Comparison of ENCODE assay signal across 28 mouse cellular contexts in the genomic region with DNA sequence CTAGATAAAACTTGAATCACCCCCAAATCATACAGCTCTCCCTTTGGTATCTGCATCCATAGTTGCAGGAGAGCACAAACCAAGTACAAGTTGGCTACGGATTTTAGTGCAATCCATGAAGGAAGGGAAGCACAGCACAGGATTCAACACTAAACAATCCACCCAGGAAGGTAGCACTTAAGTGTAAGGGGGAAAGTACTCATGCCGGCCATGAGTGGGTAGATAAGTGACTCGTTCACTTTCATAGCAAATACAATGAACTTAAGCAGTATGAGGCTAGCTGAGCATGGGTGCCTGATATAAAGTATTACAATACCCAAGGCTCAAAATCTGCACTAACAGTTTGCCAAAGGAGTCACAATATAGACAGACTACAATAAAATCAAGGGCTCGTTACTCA.
DNase-seq lines count a peak whose midpoint lies in the region; ATAC-seq and TF ChIP-seq lines count a peak whose summit lies in the region.
"Had no signal": no experiment of that assay in that cellular context is flagged by ENCODE, and none has a peak within 500 bp of the region (broad histone marks: within the 10 kb centered on the region; RNA-seq: fewer than 3 reads in every experiment).

No protein-coding gene starts in this region.

- TF ChIP-seq EP300 in lung, postnatal 0 days (IDR thresholded peaks at IDR 0.05) = peak; percentile 48
- no peak for TF ChIP-seq EP300 in liver, postnatal 0 days (IDR thresholded peaks at IDR 0.05; ENCODE audit: low read depth)

- peak; percentile 81 for DNase-seq in lung, postnatal 0 days (ENCODE audit: low spot score)
- DNase-seq in lung, postnatal 14 days = peak; percentile 13
- DNase-seq in lung, postnatal 36 days = peak; percentile 71
- DNase-seq in cerebellum, postnatal 10 days = no peak
- no peak for DNase-seq in frontal cortex, postnatal 10 days (ENCODE audit: low spot score in 2 of 2)
- DNase-seq in liver, postnatal 0 days = no peak
- DNase-seq: adrenal gland, adult 8-10 months; adrenal gland, postnatal 14 days; adrenal gland, postnatal 36 days; cerebellum, adult 11-12 months; cerebellum, adult 2 months; cerebellum, adult 9-10 months; cerebellum, postnatal 14 days; cerebellum, postnatal 36 days; embryo, embryonic 11 days had no signal

- ATAC-seq in lung, embryonic 16.5 days (ENCODE audit: low read depth) = peak; percentile 74
- peak; percentile 91 for ATAC-seq in lung, postnatal 0 days
- no peak for ATAC-seq in CD4-positive, CD25-positive, alpha-beta regulatory T cell, adult 4 months
- no peak for ATAC-seq in liver, postnatal 0 days
- ATAC-seq: activated CD4-positive, CD25-positive, alpha-beta regulatory T cell, adult 4 months; forebrain, embryonic 14.5 days; forebrain, embryonic 16.5 days; Patski had no signal

- H3K9me3 ChIP-seq in lung, embryonic 16.5 days (ENCODE audit: control insufficient read depth, low read length) = no peaks in the 10 kb centered on the region
- no peaks in the 10 kb centered on the region for H3K9me3 ChIP-seq in lung, postnatal 0 days (ENCODE audit: low read length)
- no peaks in the 10 kb centered on the region for H3K9me3 ChIP-seq in liver, postnatal 0 days (ENCODE audit: low read length)
- H3K9me3 ChIP-seq: embryonic facial prominence, embryonic 13.5 days; embryonic facial prominence, embryonic 15.5 days; forebrain, embryonic 10.5 days; forebrain, embryonic 12.5 days; G1E had no signal

- peak overlapping the region; percentile 69 for H3K27ac ChIP-seq in lung, embryonic 16.5 days (ENCODE audit: low read length)
- H3K27ac ChIP-seq in lung, postnatal 0 days (ENCODE audit: low read length) = no peak overlapping the region
- no peak overlapping the region for H3K27ac ChIP-seq in liver, postnatal 0 days (ENCODE audit: low read depth)
- H3K27ac ChIP-seq: embryonic facial prominence, embryonic 13.5 days; embryonic facial prominence, embryonic 15.5 days; forebrain, embryonic 10.5 days; forebrain, embryonic 12.5 days had no signal

- H3K4me1 ChIP-seq in lung, embryonic 16.5 days (replicated peaks; ENCODE audit: control insufficient read depth, insufficient read depth, low read length) = peaks cover 16% of the 10 kb centered on the region
- 0 out of 2 replicates have a peak, but pooled peaks cover 5% of the 10 kb centered on the region for H3K4me1 ChIP-seq in lung, postnatal 0 days (ENCODE audit: insufficient read depth, low read depth, low read length)
- H3K4me1 ChIP-seq in liver, postnatal 0 days (ENCODE audit: insufficient read depth) = no peaks in the 10 kb centered on the region; the same call in 1 of the 2 replicates
- H3K4me1 ChIP-seq: embryonic facial prominence, embryonic 13.5 days had no signal

- H3K4me2 ChIP-seq in lung, embryonic 16.5 days (ENCODE audit: low read depth, low read length) = no peak overlapping the region
- H3K4me2 ChIP-seq in lung, postnatal 0 days (replicated peaks; ENCODE audit: low read depth, low read length) = no peak overlapping the region
- no peak overlapping the region for H3K4me2 ChIP-seq in liver, postnatal 0 days (ENCODE audit: low read depth, low read length)
- H3K4me2 ChIP-seq: embryonic facial prominence, embryonic 13.5 days; embryonic facial prominence, embryonic 15.5 days; forebrain, embryonic 12.5 days had no signal

- no peak overlapping the region for H3K4me3 ChIP-seq in lung, embryonic 16.5 days (ENCODE audit: low read length)
- no peak overlapping the region for H3K4me3 ChIP-seq in lung, postnatal 0 days (ENCODE audit: low read depth, low read length)
- no peak overlapping the region for H3K4me3 ChIP-seq in liver, postnatal 0 days (ENCODE audit: low read depth, low read length)
- H3K4me3 ChIP-seq: embryonic facial prominence, embryonic 13.5 days; embryonic facial prominence, embryonic 15.5 days; erythroblast, embryonic 14.5 days; forebrain, embryonic 10.5 days; forebrain, embryonic 12.5 days had no signal

- no peaks in the 10 kb centered on the region for H3K36me3 ChIP-seq in lung, embryonic 16.5 days (ENCODE audit: control insufficient read depth, insufficient read depth, low read length)
- no peaks in the 10 kb centered on the region for H3K36me3 ChIP-seq in lung, postnatal 0 days (ENCODE audit: insufficient read depth, low read length)
- H3K36me3 ChIP-seq in liver, postnatal 0 days (replicated peaks; ENCODE audit: insufficient read depth, low read length) = peaks cover 3% of the 10 kb centered on the region; the same call in 1 of the 2 replicates
- H3K36me3 ChIP-seq: embryonic facial prominence, embryonic 13.5 days; embryonic facial prominence, embryonic 15.5 days; forebrain, embryonic 10.5 days; forebrain, embryonic 12.5 days had no signal

- WGBS in lung, embryonic 16.5 days = 51% methylated on average over 4 of the region's 4 CpGs
- 57% methylated on average over 4 of the region's 4 CpGs for WGBS in lung, postnatal 0 days
- 71% methylated on average over 4 of the region's 4 CpGs for WGBS in liver, postnatal 0 days (ENCODE audit: insufficient replicate concordance)

- no peak overlapping the region for H3K9ac ChIP-seq in lung, embryonic 16.5 days (ENCODE audit: low read length)
- H3K9ac ChIP-seq in lung, postnatal 0 days (replicated peaks; ENCODE audit: low read depth) = no peak overlapping the region
- no peak overlapping the region for H3K9ac ChIP-seq in liver, postnatal 0 days (replicated peaks)
- H3K9ac ChIP-seq: embryonic facial prominence, embryonic 13.5 days; embryonic facial prominence, embryonic 15.5 days; forebrain, embryonic 12.5 days had no signal

- no peak for TF ChIP-seq CTCF in lung, postnatal 0 days (IDR thresholded peaks at IDR 0.05)
- no peak for TF ChIP-seq CTCF in liver, postnatal 0 days (IDR thresholded peaks at IDR 0.05; ENCODE audit: low read depth)

- H3K27me3 ChIP-seq in lung, embryonic 16.5 days (ENCODE audit: control insufficient read depth, insufficient read depth, low read depth, low read length) = no peaks in the 10 kb centered on the region
- H3K27me3 ChIP-seq in lung, postnatal 0 days (replicated peaks; ENCODE audit: insufficient read depth, low read length) = no peaks in the 10 kb centered on the region
- no peaks in the 10 kb centered on the region for H3K27me3 ChIP-seq in liver, postnatal 0 days (ENCODE audit: insufficient read depth, low read length)
- H3K27me3 ChIP-seq: CH12.LX; embryonic facial prominence, embryonic 13.5 days; embryonic facial prominence, embryonic 15.5 days; forebrain, embryonic 12.5 days; Patski had no signal

Comparison
In these comparisons a context has a peak if more than half of its experiments do, and no peak if none do; other contexts are left out.
1. ATAC-seq: peak in lung, embryonic 16.5 days (single experiment) and lung, postnatal 0 days (single experiment); none in CD4-positive, CD25-positive, alpha-beta regulatory T cell, adult 4 months (single experiment) and liver, postnatal 0 days (single experiment).
2. DNase-seq: peak in lung, postnatal 0 days (single experiment), lung, postnatal 14 days (single experiment) and lung, postnatal 36 days (single experiment); none in cerebellum, postnatal 10 days (0 of 2), frontal cortex, postnatal 10 days (0 of 2) and liver, postnatal 0 days (single experiment).